Mouse (Mus musculus): ENCODE data around the gene Thoc5. TPM values are rescaled to one million over a fixed set of nuclear protein-coding genes. Genes with fewer than 3 reads are reported as not detected.

Thoc5 gene
- polyA plus RNA-seq, 1 experiment from 2014 or later, result 43.4 TPM

- no peak for ATAC-seq (ENCODE audit: low FRiP score)
- peaks cover 27% of the 10 kb centered on the region for H3K4me1 ChIP-seq
- H3K27ac ChIP-seq (replicated peaks), result no peak overlapping the region
- H3K9me3 ChIP-seq (replicated peaks), result no peaks in the 10 kb centered on the region
- no peak overlapping the region for H3K4me3 ChIP-seq (replicated peaks)
- no peak overlapping the region for H3K4me2 ChIP-seq
- H3K9ac ChIP-seq (replicated peaks), result no peak overlapping the region
- no peaks in the 10 kb centered on the region for H3K36me3 ChIP-seq
- 4% methylated on average over 8 of the region's 8 CpGs for WGBS
- H3K27me3 ChIP-seq (replicated peaks), result peaks cover 44% of the 10 kb centered on the region
Measured at GRCm38 (mm10) chr11:4953918-4954317, 58.8 kb downstream of the Thoc5 start.

GRCm38 (mm10) chr11:4963099-4963808, 68.1 kb downstream of the Thoc5 start:
- H3K4me2 ChIP-seq, result no peak overlapping the region
- no peaks in the 10 kb centered on the region for H3K36me3 ChIP-seq
- ATAC-seq (ENCODE audit: low FRiP score), result no peak
- H3K9me3 ChIP-seq (replicated peaks), result no peaks in the 10 kb centered on the region
- no peaks in the 10 kb centered on the region; the same call in 1 of the 2 replicates for H3K27me3 ChIP-seq (replicated peaks)
- H3K4me3 ChIP-seq (replicated peaks), result no peak overlapping the region
- H3K4me1 ChIP-seq, result peaks cover 13% of the 10 kb centered on the region
- no peak overlapping the region for H3K9ac ChIP-seq (replicated peaks)
- no peak overlapping the region for H3K27ac ChIP-seq (replicated peaks)
- 35% methylated on average over 6 of the region's 6 CpGs for WGBS

- H3K27ac ChIP-seq (replicated peaks), result 0 out of 2 replicates have a peak overlapping the region, but pooled peaks have one; percentile 58
- 57% methylated on average over 2 of the region's 2 CpGs for WGBS
- H3K4me1 ChIP-seq, result peaks cover 17% of the 10 kb centered on the region
- H3K4me2 ChIP-seq, result no peak overlapping the region
- H3K9me3 ChIP-seq (replicated peaks), result no peaks in the 10 kb centered on the region
- H3K4me3 ChIP-seq (replicated peaks), result no peak overlapping the region
- no peaks in the 10 kb centered on the region; the same call in 1 of the 2 replicates for H3K27me3 ChIP-seq (replicated peaks)
- no peak for ATAC-seq (ENCODE audit: low FRiP score)
- no peaks in the 10 kb centered on the region for H3K36me3 ChIP-seq
- no peak overlapping the region for H3K9ac ChIP-seq (replicated peaks)
Measured at GRCm38 (mm10) chr11:4966325-4966724, 71.2 kb downstream of the Thoc5 start.

GRCm38 (mm10) chr11:4966888-4967287, 71.8 kb downstream of the Thoc5 start:
- H3K4me3 ChIP-seq (replicated peaks), result no peak overlapping the region
- no peaks in the 10 kb centered on the region for H3K9me3 ChIP-seq (replicated peaks)
- no peaks in the 10 kb centered on the region for H3K36me3 ChIP-seq
- no peak overlapping the region for H3K9ac ChIP-seq (replicated peaks)
- peaks cover 17% of the 10 kb centered on the region for H3K4me1 ChIP-seq
- no peaks in the 10 kb centered on the region; the same call in 1 of the 2 replicates for H3K27me3 ChIP-seq (replicated peaks)
- no peak for ATAC-seq (ENCODE audit: low FRiP score)
- WGBS, result 55% methylated on average over 5 of the region's 5 CpGs
- H3K4me2 ChIP-seq, result no peak overlapping the region
- H3K27ac ChIP-seq (replicated peaks), result peak overlapping the region; percentile 58

GRCm38 (mm10) chr11:4967549-4967948, 72.4 kb downstream of the Thoc5 start:
- H3K27ac ChIP-seq (replicated peaks), result peak overlapping the region; percentile 58
- peaks cover 17% of the 10 kb centered on the region for H3K4me1 ChIP-seq
- no peak overlapping the region for H3K4me2 ChIP-seq
- H3K9me3 ChIP-seq (replicated peaks), result no peaks in the 10 kb centered on the region
- WGBS, result 50% methylated on average over 2 of the region's 2 CpGs
- no peaks in the 10 kb centered on the region for H3K36me3 ChIP-seq
- no peak for ATAC-seq (ENCODE audit: low FRiP score)
- H3K9ac ChIP-seq (replicated peaks), result no peak overlapping the region
- H3K4me3 ChIP-seq (replicated peaks), result no peak overlapping the region
- H3K27me3 ChIP-seq (replicated peaks), result no peaks in the 10 kb centered on the region; the same call in 1 of the 2 replicates

- 49% methylated on average over 10 of the region's 10 CpGs for WGBS
- Histone ChIP-seq H3K27me3 (replicated peaks) (no peaks in the 10 kb centered on the region; the same call in 1 of the 2 replicates), H3K36me3 (no peaks in the 10 kb centered on the region), H3K4me3 (replicated peaks) (no peak overlapping the region), H3K9me3 (replicated peaks) (no peaks in the 10 kb centered on the region), H3K27ac (replicated peaks) (peak overlapping the region; percentile 51; the same call in 1 of the 2 replicates), H3K4me2 (no peak overlapping the region), H3K4me1 (peaks cover 18% of the 10 kb centered on the region), H3K9ac (replicated peaks) (no peak overlapping the region)
- no peak for ATAC-seq (ENCODE audit: low FRiP score)
Measured at GRCm38 (mm10) chr11:4968376-4968775, 73.3 kb downstream of the Thoc5 start.

- peaks cover 9% of the 10 kb centered on the region; the same call in 1 of the 2 replicates for H3K4me1 ChIP-seq
- no peak overlapping the region for H3K27ac ChIP-seq (replicated peaks)
- H3K27me3 ChIP-seq (replicated peaks), result peaks cover 10% of the 10 kb centered on the region
- WGBS, result 50% methylated on average over 13 of the region's 13 CpGs
- no peaks in the 10 kb centered on the region for H3K9me3 ChIP-seq (replicated peaks)
- ATAC-seq (ENCODE audit: low FRiP score), result peak; percentile 59; the same call in 1 of the 2 replicates
- H3K4me2 ChIP-seq, result no peak overlapping the region
- H3K9ac ChIP-seq (replicated peaks), result no peak overlapping the region
- H3K36me3 ChIP-seq, result no peaks in the 10 kb centered on the region
- no peak overlapping the region for H3K4me3 ChIP-seq (replicated peaks)
Measured at GRCm38 (mm10) chr11:4972967-4973870, 78.1 kb downstream of the Thoc5 start.

- H3K27ac ChIP-seq (replicated peaks), result no peak overlapping the region
- 90% methylated on average over 2 of the region's 2 CpGs for WGBS
Measured at GRCm38 (mm10) chr11:4973871-4974256, 78.7 kb downstream of the Thoc5 start.

GRCm38 (mm10) chr11:4974376-4975122, 79.4 kb downstream of the Thoc5 start:
- ATAC-seq (ENCODE audit: low FRiP score), result no peak
- Histone ChIP-seq H3K4me2 (no peak overlapping the region), H3K27ac (replicated peaks) (no peak overlapping the region), H3K27me3 (replicated peaks) (peaks cover 10% of the 10 kb centered on the region), H3K9ac (replicated peaks) (no peak overlapping the region), H3K4me3 (replicated peaks) (no peak overlapping the region), H3K36me3 (no peaks in the 10 kb centered on the region), H3K4me1 (peaks cover 5% of the 10 kb centered on the region; the same call in 1 of the 2 replicates), H3K9me3 (replicated peaks) (no peaks in the 10 kb centered on the region)
- WGBS, result 78% methylated on average over 11 of the region's 11 CpGs

More at GRCm38 (mm10) chr11:4973871-4974256, 78.7 kb downstream of the Thoc5 start:
- peaks cover 5% of the 10 kb centered on the region; the same call in 1 of the 2 replicates for H3K4me1 ChIP-seq
- no peak overlapping the region for H3K4me3 ChIP-seq (replicated peaks)
- H3K4me2 ChIP-seq, result no peak overlapping the region
- H3K36me3 ChIP-seq, result no peaks in the 10 kb centered on the region
- ATAC-seq (ENCODE audit: low FRiP score), result no peak
- H3K9me3 ChIP-seq (replicated peaks), result no peaks in the 10 kb centered on the region
- H3K9ac ChIP-seq (replicated peaks), result no peak overlapping the region
- peaks cover 10% of the 10 kb centered on the region for H3K27me3 ChIP-seq (replicated peaks)

GRCm38 (mm10) chr11:4975623-4976022, 80.5 kb downstream of the Thoc5 start:
- Histone ChIP-seq H3K36me3 (no peaks in the 10 kb centered on the region), H3K4me3 (replicated peaks) (no peak overlapping the region), H3K27me3 (replicated peaks) (peaks cover 10% of the 10 kb centered on the region), H3K9ac (replicated peaks) (no peak overlapping the region), H3K9me3 (replicated peaks) (no peaks in the 10 kb centered on the region), H3K27ac (replicated peaks) (no peak overlapping the region), H3K4me1 (peaks cover 5% of the 10 kb centered on the region; the same call in 1 of the 2 replicates), H3K4me2 (peak overlapping the region; percentile 27)
- 8% methylated on average over 12 of the region's 14 CpGs for WGBS
- ATAC-seq (ENCODE audit: low FRiP score), result no peak

Measured in neural tube, embryonic 15.5 days (tissue).